Mouse (Mus musculus): ENCODE results near the gene Gigyf1. TPM values are rescaled to one million over a fixed set of nuclear protein-coding genes. Genes with fewer than 3 reads are reported as not detected.

Gigyf1 gene
- total RNA-seq, 2 experiments from 2014 or later = 65.1 to 69.2 TPM

GRCm38 (mm10) chr5:137570181-137570580 lies 51.8 kb downstream of the Gigyf1 start:
- no peak for DNase-seq (ENCODE audit: low spot score in 2 of 2)

GRCm38 (mm10) chr5:137570691-137571586 lies 52.6 kb downstream of the Gigyf1 start:
- DNase-seq (ENCODE audit: low spot score in 2 of 2) = no peak

- DNase-seq (ENCODE audit: low spot score in 2 of 2) = peak in 1 of 2 experiments; percentile 20
Observed at GRCm38 (mm10) chr5:137574470-137574901, 56.1 kb downstream of the Gigyf1 start.

Small RNA genes lying within 50 kb of the gene (microRNA-seq; reads per million reads assigned to microRNA genes)
- gene Mir6418 = not detected

Other genes starting within 250 kb of the Gigyf1 start
- gene Ache, start 231.0 kb upstream of the Gigyf1 start, total RNA-seq (2021) = 10 to 100 TPM; 12.5 to 20.2 TPM
- 10 to 100 TPM; 10.6 to 11.0 TPM for gene Ufsp1, start 223.9 kb upstream of the Gigyf1 start, total RNA-seq (2021)
- gene Srrt, start 210.9 kb upstream of the Gigyf1 start, total RNA-seq (2021) = 100 to 1,000 TPM; 236 to 269 TPM
- 10 to 100 TPM; 60.0 to 61.2 TPM for gene Trip6, start 204.1 kb upstream of the Gigyf1 start, total RNA-seq (2021)
- 10 to 100 TPM; 16.3 to 19.4 TPM for gene Slc12a9, start 185.0 kb upstream of the Gigyf1 start, total RNA-seq (2021)
- gene Ephb4, start 168.4 kb upstream of the Gigyf1 start, total RNA-seq (2021) = 10 to 100 TPM; 88.1 to 89.4 TPM
- under 1 TPM; 0.20 to 0.36 TPM for gene Zan, start 41.5 kb upstream of the Gigyf1 start, total RNA-seq (2021)
- gene Pop7, start 16.0 kb upstream of the Gigyf1 start, total RNA-seq (2021) = 10 to 100 TPM; 26.5 to 26.9 TPM
- gene Epo, start 14.7 kb downstream of the Gigyf1 start, total RNA-seq (2021) = not detected
- 100 to 1,000 TPM; 771 to 773 TPM for gene Gnb2, start 15.0 kb downstream of the Gigyf1 start, total RNA-seq (2021)
- 1 to 10 TPM; 8.1 TPM for gene Actl6b, start 35.0 kb downstream of the Gigyf1 start, total RNA-seq (2021)
- gene Tfr2, start 51.3 kb downstream of the Gigyf1 start, total RNA-seq (2021) = 10 to 100 TPM in 1 of 2 experiments, 1 to 10 TPM in 1; 2.4 to 25.8 TPM
- gene Mospd3, start 82.5 kb downstream of the Gigyf1 start, total RNA-seq (2021) = 10 to 100 TPM; 52.4 to 54.0 TPM
- gene Pcolce, start 95.2 kb downstream of the Gigyf1 start, total RNA-seq (2021) = 100 to 1,000 TPM; 549 to 594 TPM
- gene Fbxo24, start 110.5 kb downstream of the Gigyf1 start, total RNA-seq (2021) = 1 to 10 TPM; 1.2 to 3.3 TPM
- 10 to 100 TPM; 27.9 to 34.5 TPM for gene Lrch4, start 110.6 kb downstream of the Gigyf1 start, total RNA-seq (2021)
- gene Gm20605, start 110.6 kb downstream of the Gigyf1 start, total RNA-seq (2021) = 10 to 100 TPM; 16.3 to 16.4 TPM
- gene Sap25, start 122.8 kb downstream of the Gigyf1 start, total RNA-seq (2021) = 1 to 10 TPM; 8.3 to 8.9 TPM
- gene Irs3, start 127.2 kb downstream of the Gigyf1 start, total RNA-seq (2021) = under 1 TPM; 0.56 to 0.79 TPM
- gene Agfg2, start 166.2 kb downstream of the Gigyf1 start, total RNA-seq (2021) = 10 to 100 TPM; 28.5 to 31.9 TPM
- 10 to 100 TPM; 10.9 to 11.6 TPM for gene Nyap1, start 223.1 kb downstream of the Gigyf1 start, total RNA-seq (2021)
- gene Tsc22d4, start 227.2 kb downstream of the Gigyf1 start, total RNA-seq (2021) = 100 to 1,000 TPM; 138 to 140 TPM

Measured in adrenal gland, postnatal 4 days (tissue).